Mouse (Mus musculus): ENCODE data around the gene Actc1.

The Actc1 gene

DNA sequence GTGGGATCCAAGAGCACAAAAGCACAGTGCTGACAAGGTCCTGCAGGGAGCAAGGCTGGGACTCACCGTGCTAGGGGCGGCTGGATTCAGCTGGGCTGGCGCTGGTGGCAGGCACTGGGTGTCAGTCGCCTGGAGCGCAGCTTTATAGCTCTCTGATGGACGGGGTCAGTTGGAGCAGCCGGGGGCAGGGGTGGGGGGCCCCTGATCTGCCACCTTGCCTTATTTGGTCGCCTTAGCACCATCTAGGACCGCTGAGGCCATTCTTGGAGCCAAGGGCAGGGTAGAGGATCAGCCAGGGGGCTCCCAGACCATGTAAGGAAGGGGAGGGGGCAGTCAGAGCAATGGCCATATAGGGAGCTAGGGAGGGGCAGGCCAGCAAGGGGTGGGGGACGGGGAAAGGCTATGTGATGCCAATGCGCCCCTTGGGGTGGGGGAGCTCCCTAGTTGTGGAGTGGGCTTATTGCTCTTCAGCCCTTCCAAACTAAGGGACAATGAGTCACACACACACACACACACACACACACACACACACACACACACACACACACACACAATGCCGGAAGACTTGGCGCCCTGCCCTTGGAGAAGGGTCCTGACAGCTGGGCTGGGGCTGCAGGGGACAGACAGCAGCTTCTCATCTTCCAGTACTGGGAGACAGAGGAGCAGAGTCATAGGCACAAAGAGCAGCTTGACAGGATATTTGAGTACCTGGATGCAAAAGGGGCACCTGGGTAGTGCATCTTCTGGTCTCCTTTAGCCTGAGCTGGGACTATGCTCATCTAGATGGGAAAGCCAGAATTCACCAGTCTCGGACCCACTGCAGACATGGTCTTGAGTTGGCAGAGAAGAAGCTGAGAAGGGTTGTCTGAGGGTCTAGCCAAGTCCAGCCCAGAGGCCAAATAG lies at the start of gene Actc1:
Gene Actc1, minus strand, starts transcription at position 853 of the 903 bp plus-strand sequence.
- no peak for DNase-seq (ENCODE audit: low spot score)

- DNase-seq (ENCODE audit: low spot score) = no peak
Measured at GRCm38 (mm10) chr2:114102471-114102870, 49.1 kb upstream of the Actc1 start.

GRCm38 (mm10) chr2:114100834-114101233 lies 47.5 kb upstream of the Actc1 start:
- DNase-seq (ENCODE audit: low spot score) = no peak

DNA sequence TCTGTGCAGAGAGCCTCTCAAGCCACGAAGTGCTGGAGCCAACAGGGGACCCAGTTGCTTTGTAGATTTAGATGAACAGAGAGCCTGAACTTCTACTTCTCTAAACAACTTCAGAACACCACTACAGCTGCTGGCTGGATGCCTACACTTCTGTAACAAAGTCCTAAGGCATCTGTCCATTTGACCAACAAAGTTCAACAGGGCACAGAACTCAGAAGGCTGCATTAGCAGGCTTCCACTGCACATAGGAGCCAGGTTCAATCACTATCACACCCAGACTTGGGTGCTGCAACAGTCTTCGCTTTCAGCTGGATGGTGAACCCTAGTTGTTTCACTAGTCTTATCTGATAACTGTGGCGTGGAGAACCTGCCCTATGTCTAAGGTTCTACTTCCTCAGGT lies 46.5 kb upstream of the Actc1 start:
- no peak for DNase-seq (ENCODE audit: low spot score)

DNA sequence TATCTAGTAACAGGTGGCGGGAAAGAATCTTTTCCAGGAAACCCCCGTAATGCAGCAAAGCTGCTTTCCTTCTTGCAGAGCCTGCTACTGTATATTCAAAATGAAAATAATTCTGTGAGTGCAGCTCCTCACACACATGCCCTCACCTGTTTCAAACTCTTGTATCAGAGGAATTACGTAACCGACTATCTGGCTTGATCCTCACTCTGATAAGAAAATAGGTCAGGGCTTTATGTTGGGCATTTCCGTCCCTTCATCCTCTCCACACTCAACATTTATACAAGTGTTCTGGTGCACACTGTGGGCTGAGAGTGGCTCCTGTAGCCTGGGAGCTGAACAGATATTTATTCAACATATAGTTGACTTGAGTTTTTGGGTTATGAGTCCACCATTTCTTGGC lies 45.8 kb upstream of the Actc1 start:
- DNase-seq (ENCODE audit: low spot score) = no peak

DNA sequence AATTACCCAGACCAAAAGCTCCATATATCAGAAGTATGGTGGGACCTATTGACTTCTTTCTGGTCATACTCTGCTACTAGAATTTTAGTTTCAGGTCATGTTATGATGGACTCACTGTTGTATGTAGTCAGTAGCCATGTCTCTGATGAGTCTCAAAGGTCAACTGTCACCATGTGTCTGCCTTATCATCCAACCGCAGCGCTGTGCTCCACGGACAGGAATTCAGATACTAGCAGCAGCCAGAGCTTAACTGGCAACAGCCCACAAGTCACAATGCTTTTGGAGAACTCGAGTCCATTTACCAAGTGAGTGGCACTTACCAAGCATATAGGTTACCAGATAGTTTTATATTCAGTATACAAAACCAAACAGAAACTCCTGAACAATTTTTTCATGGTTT lies 44.3 kb upstream of the Actc1 start:
- DNase-seq (ENCODE audit: low spot score) = no peak

- DNase-seq (ENCODE audit: low spot score) = no peak
Measured at GRCm38 (mm10) chr2:114096570-114096969, 43.2 kb upstream of the Actc1 start.

DNA sequence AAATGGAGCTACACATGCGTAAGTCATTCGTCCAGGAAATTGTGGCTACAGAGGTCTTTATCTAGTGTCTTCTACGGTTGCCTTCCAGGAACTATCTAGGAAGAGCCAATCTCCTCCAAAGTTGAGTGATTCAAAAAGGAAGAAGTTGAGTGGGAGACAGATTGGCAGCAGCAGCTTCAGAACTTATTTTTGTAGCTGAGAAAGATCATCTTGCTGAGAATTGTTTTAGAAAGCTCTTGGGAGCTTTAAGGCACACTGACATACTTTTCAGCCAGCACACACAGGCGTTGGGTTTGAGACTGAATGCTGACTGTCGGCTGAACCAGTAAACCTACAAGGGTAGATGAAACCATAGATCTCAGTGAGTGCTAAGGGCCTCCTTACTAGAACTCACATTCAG lies 42.0 kb upstream of the Actc1 start:
- no peak for DNase-seq (ENCODE audit: low spot score)

GRCm38 (mm10) chr2:114094696-114095095 lies 41.3 kb upstream of the Actc1 start:
- DNase-seq (ENCODE audit: low spot score) = no peak

DNA sequence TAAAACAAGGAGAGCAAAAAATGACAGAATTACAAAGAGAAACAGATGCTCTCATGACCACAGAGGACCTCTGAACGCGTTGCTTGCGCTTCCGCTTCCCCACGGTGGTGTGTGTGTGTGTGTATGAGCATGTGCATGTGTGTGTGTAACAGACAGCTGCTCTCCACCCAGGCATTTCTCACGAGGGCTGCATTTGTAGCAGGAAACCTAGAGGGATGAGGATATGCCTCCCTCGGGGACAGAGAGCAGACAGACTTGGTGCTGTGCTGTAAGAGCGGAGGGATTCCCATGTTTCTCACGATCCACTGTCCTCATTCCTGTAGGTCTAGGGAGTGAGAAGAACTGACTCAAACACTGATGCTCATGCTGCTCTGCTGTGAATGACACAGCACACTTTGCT lies 40.2 kb upstream of the Actc1 start:
- DNase-seq (ENCODE audit: low spot score) = no peak

GRCm38 (mm10) chr2:114089862-114090261 lies 36.5 kb upstream of the Actc1 start:
- no peak for DNase-seq (ENCODE audit: low spot score)

GRCm38 (mm10) chr2:114087271-114087670 lies 33.9 kb upstream of the Actc1 start:
- no peak for DNase-seq (ENCODE audit: low spot score)

DNA sequence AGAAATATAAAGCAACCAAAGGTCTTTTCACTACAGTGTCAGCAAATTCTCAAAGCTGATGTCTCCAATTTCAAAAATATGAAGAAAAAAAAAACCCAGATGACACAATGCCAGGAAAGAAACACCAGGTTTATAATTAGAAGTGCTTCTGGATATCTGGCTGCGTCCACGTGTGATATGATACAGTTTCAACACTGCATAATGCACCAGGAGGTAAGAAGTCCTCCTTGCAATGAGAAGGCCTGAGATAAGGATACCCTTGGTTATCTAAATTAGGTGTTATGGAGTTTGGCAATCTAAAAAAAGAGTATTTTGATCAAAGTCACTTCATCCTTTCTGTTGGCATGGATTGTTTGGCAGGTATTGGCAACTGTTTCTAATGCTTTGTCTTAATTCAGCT lies 18.5 kb upstream of the Actc1 start:
- DNase-seq (ENCODE audit: low spot score) = no peak

DNA sequence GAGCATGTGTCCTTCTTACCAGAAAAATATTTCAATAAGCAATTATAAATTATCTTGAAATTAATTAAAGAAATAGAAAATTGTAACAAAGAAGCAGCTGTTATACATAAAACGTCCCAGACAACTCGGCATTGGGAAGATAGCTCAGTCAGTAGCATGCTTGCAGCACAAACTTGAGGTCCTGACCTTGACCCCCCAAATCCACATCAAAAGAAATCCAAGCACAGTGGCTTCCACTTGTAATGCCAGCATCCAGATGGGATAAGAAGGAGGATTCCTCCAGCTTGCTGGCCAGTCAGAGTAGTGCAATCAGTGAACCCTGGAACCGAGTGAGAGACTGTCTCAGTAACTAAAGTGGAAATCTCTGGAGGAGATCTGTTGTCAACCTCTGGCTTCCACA lies 12.9 kb upstream of the Actc1 start:
- DNase-seq (ENCODE audit: low spot score) = no peak

GRCm38 (mm10) chr2:114064004-114064403 lies 10.7 kb upstream of the Actc1 start:
- DNase-seq (ENCODE audit: low spot score) = no peak

DNA sequence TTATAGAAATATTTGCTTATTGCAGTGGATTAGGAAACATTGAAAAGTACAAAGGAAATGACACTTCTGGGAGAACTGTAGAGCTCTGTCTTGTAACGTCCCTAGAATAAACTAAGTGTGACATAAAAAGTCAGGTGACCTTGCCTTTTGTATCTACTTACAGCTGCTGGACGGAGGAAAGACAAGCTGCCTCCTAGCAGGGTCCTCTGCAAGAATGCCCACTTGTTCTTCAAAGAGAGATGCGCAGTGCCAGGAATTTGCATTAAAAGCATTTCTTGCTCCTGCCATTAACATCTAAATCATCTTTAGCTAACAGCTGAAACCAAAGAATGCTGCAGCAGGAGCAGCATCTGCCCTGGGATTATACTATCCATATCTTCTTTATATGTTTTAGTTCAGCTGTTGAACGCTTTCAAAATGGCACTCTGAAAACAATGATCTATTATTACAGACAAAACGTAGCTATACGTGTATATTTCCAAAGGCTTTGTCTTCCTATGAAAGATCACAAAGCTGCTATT lies 6.8 kb upstream of the Actc1 start:
- no peak for DNase-seq (ENCODE audit: low spot score)

DNA sequence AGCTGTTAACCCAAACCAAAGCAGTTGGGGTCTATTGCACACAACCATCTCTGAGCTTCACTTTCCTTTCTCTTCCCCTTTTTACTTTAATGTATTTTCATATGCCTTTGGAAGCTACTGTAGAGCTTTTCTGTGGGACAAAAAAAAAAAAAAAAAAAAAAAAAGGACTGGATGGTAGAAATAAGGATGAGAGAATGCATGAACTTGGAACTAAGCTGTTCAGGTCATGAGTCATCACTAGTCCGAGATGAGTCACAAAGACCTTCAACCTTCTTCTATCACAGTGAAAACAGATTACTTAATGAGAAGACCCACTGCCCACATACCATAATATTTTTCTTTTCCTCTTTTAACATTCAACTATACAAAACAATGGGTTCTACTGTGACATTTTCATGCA lies 6.3 kb upstream of the Actc1 start:
- DNase-seq (ENCODE audit: low spot score) = no peak

DNA sequence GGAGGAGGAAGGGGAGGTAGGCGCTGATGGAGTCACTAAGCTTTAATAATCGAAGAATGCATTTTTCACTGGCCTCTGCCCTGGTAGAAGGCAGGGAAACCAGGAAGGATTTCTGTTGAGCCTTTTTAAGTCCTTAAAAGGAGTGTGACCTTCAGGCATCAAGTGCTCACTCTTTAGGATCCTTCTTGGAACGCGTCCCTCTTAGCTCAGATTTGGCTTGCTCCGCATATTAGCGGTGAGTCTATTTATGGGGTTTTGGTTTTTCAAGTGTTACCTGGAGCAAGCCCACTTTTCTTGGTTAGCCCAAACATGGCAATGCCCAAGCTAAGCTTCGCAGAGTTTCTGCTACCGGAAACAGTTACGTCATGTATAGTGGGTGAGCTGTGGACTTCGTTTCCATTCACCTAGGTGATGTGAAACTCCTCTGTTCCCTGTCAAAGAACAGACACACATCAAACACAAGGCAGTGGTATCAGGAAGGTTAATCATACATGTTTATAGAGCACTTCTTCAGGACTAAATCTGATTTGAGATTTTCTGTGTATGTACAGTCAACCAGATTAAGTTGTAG lies 5.0 kb upstream of the Actc1 start:
- no peak for DNase-seq (ENCODE audit: low spot score)

DNA sequence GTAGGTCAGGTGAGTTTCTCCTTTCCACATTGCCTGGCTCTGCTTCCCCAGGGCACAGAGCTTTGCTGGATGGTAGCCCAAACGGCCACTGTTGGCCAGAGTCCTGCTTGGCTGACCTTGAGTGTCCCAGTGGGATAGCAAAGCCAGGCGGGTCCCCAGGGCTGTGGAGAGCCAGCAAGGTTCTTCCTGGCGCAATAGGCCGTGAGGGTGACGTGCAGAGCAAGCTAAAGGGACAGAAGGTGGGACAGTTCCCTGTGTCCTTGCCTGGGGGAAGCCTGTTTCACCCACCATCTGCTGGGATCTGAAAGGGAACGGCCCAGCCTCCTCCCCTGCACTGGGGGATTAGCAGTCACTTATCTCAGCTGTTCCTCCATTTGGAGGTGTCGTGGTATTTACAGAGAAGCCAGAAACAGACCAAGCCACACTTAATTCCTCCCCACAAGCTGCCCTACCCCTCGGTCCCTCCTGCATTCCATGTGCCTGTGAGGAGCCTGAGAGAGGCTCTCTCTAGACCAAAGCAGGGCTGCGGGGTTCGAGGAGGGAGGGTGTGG lies 4.0 kb upstream of the Actc1 start:
- no peak for DNase-seq (ENCODE audit: low spot score)

DNA sequence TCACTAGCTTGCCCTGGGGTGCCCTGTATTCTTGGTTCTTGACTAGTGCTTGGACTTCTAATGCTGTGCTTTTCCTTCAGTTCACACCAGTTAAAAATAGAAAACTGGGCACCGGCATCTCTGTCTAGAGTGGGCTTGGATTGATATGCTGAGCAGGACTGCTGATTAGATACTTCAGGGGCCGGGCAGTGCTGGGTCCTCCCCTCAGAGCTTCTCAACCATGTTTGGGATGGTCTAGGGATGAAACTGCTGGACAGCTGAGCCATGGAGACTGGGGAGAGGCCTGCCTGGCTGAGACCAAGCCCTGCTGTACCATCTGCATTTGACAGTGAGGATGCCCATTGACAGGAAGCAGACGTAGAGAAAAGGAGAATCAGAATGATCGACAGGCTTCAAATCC lies 781 bp upstream of the Actc1 start:
- DNase-seq (ENCODE audit: low spot score) = no peak

GRCm38 (mm10) chr2:114051871-114052241 lies 1.5 kb downstream of the Actc1 start:
- DNase-seq (ENCODE audit: low spot score) = no peak

DNA sequence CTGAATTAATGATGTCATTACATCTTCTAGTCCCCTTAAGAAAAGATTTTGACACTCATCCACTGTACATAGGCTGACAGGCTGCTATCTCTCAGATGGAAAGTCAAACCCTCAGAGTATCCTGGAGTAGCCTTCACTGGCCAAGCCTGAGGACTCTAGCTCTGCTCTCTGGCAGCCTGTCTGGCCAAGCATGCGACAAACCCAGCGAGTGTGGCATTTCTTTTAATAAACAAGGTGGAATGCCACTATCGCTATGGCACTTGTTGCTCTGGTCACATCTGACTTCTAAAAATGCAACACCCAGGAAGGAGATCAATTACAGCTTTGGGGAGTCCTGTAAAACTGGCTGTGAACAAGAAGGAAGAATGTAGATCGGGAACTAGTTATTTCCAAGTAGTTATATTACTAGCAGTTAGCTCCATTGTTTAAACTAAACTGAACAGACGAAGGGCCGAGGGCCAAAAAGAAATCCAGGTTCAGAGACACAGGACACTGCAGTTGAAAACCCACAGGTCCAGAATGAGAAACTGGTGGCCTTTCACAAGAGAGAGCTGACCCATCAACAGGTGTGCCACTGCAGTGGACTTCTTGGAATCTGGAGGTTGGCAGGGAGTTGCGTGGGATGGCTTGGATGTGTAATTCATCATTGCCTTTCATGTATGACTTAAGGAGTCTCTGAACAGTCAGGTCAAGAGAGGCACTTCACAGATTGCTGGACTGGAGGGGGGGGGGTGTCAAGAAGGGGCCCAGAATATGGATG lies 2.1 kb downstream of the Actc1 start:
- no peak for DNase-seq (ENCODE audit: low spot score)

DNA sequence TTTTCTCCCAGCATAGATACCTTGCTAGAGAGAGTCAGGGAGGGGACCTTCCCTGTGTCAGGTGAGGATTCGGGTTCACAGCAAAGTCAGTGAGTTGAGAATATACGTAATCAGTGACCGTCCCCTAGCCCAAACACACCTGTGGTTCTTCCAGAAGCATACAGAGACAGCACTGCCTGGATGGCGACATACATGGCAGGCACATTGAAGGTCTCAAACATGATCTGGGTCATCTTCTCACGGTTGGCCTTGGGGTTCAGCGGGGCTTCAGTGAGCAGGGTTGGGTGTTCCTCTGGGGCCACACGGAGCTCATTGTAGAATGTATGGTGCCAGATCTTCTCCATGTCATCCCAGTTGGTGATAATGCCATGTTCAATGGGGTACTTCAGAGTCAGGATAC lies 3.2 kb downstream of the Actc1 start:
- DNase-seq (ENCODE audit: low spot score) = no peak
